Mouse (Mus musculus) ovary, adult 18-20 months (tissue): ENCODE results near the gene Clrn2.
"Not testable (repeated sequence)": the region's sequence is repeated elsewhere in the genome, so short reads cannot be mapped to it uniquely, and the experiment has no call there.

ENCODE experiments used
- DNase-seq: peaks from one replicate; pipeline ENCODE4 v3.0.0; 2022; ENCODE audit warnings: low spot score, mixed read lengths

Gene Clrn2

DNA sequence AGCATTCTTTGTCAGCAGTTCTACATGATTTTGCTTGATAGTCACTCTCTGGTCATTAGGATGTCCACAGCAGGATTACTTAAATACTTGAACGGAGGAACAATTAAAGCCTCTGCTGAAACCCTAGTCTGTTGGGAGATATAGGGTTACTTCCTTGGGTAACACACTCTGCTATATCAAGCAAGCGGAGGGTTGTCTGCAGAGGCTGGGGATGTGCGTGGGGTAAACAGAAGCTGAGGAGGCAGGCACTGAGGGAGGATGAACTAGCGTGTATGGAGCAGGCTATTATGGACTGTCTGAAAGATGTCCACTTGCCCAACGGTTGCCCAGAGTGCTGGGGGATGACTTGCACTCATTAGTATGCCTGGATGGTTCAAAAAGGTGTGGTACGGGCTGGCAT lies at the start of gene Clrn2:
TSS of gene Clrn2 (plus strand) at position 301 of the 400 bp plus-strand sequence.
- DNase-seq = no peak

DNA sequence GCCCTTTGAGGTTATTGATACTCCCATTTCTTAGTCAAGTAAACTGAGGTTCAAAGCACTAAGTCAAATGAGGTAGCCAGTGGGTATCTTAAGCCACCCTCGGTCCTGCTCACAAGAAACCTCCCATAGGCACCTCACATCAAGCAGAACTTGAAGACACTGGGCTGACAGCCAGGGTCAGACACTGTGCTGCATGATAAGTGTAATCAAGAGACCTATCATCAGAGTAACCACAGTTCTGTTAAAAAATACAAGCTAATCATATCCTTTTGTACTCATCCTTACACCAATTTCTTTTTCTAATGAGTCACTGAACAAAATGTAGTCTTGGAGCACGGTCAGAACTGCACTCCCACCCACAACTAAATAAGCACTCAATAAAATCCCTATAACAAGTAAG lies 47.4 kb upstream of the Clrn2 start:
- no peak for DNase-seq

DNA sequence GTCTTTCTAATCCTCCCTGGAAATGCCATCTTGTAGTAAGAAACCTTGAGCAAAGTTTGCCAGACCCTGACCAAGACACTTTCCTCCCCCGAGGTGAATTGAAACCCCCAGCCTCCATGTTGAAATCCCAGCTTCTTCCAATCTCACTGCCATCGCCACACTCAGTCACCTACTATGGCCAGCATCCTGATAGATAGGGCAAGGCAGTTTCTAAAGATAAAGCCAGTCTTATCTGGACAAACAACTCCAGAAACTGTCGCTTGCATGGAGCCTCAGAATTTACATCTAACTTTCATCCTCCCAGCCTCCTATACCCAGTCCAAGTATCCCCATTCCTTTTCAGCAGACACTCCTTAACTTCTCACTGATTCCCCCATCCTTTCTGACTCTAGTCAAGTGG lies 37.1 kb upstream of the Clrn2 start:
- no peak for DNase-seq

DNA sequence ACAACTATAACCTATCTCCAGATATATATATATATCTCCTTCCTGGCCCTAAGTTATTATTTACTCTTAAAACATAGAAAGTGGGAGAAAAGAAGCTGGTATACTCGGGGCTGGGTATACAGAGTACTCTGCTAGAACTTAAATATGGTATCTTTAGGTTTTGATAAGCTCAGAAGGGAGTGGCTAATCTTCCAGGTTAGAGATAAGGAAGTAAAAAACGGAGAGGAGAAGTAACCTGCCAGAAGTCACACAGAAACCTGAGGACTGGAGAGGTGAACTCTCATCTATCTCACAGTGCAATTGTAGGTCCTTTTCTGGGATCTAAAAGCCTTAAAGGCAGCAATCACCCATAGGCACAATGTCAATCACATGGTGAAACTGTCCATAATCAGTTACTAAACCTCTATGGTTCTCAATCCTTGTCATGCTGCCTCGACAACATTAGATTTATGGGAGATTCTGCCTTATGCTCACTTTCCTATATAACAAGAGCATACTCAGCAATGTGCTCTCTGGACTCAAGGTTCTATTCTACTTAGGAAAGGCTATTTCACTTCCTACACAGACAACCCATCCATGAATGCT lies 35.6 kb upstream of the Clrn2 start:
- no peak for DNase-seq

DNA sequence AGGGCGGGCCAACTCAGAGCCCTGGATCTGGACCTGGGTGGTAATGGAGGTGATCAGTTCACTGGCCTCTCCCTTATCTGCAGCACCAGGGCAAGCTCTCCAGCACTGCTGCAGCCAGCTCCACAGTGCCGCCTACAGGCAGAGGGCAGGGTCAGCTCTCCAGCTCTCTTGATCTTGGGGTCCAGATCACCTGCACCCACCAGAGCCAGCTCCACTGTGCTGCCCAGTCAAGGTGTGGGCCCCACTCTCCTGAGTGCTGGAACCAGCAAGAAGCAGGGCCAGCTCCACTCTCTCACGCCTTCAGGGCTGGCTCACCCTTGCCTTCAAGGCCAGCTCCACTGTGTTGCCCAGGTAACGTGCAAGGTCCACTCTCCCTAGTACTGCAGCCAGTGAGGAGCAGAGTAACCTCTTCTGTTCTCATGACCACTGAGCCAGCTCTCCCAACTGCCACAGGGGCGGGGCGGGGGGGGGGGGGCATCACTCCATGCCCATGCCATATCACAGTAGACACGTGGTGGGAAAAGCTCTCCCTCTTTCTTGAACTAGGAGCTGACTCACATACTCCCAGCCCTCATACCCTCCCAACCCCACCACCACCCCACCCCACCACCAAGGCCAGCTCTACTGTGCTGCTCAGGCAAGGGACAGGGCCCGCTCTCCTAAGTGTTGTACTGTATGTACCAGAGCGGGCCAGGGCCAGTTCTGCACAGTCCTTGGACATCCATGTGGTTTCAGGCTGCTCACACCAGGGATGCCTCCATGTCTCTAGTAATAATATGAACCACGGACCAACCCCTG lies 33.5 kb upstream of the Clrn2 start:
- no peak for DNase-seq

DNA sequence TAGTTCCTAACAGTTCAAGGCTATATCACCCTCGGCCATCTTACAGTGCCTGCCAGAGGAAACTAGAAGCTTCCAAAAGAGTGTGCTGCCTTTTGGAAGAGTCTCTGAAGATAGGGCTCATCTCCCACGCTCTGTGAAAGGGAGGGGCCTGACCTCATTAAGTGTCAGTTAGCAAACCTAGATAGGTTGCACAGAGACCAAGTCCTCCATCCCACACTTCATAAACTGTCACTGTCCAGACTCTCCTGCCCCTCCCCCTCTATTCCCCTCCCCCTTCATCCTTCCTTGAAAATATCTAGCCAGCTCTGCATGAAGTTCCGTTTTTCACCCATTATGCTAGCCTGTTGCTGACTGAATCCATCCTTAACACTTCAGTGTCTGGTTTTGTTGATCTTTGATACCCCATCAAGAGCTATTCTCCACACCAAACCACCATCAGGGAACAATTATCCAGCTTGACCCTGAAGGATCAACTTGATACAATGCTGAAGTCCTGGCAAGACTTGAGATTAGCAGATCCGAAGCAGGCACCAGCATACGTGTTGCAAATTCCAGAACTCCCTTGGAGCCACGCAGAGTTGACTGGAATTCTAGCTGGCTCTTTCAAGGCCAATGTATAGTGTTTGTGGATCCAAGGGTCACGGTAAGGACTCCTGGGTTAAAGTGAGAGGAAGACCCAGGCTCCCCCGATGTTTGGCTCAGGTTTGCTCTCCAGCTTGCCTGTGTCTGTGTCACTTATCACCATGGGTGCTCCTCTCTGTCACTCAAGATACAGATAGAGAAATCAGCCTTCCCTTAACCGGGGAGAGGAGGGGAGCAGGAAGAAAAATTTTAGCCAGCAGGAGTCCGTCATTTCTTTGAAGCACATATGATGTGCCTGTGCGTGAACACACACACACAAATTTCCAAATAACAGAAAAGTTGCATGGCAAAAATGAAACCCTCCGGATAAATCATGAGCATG lies 31.4 kb upstream of the Clrn2 start:
- no peak for DNase-seq

DNA sequence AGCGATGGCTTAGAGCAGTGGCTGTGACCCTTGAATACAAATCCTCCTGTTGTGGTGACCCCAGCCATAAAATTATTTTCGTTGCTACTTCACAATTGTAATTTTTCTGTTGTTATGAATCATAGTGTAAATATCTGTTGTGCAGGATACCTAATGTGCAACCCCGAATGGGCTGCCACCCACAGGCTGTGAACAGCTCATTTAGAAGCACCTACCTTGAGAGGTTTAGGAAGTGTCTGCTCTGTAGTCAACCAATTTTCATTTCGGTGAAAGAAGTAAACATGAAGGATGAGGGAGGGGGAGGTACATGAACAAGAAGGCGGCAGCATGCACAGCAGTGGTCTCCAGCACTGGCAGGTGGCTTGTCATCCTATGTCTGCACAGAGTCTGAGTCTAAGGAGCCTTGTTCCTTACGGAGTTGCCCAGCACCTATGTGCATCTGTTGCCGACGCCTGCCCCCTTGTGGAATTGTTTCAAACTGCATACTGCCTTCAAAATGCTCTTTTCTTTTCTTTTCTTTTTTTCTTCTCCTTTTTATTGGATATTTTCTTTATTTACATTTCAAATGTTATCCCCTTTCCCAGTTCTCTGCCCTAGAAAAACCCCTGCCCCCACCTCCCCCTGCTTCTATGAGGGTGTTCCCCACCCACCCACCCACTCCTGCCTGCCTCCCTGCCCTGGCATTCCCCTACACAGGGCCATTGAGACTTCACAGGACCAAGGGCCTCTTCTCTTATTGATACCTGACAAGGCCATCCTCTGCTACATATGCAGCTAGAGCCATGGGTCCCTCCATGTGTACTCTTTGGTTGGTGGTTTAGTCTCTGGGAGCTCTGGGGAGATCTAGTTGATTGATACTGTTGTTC lies 29.3 kb upstream of the Clrn2 start:
- DNase-seq = no peak

DNA sequence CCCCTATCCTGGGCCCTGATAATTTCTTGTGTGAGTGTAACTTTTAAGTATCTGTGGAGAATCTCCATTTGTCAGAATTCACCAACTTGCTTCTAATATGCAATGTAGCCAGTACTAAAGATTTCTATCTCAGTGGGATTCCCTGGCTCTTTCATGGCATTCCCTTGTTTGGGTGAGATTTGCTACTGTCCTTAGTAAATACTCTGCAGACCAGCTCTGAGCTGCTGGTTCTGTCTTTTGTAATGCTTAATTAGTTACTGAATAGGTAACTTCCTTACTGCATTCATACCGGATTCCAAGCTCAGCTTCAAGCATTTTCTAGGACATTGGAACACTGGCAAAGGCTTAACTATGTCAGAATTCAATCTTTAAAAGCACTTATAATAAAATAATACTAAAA lies 27.8 kb upstream of the Clrn2 start:
- DNase-seq = not testable (repeated sequence)

DNA sequence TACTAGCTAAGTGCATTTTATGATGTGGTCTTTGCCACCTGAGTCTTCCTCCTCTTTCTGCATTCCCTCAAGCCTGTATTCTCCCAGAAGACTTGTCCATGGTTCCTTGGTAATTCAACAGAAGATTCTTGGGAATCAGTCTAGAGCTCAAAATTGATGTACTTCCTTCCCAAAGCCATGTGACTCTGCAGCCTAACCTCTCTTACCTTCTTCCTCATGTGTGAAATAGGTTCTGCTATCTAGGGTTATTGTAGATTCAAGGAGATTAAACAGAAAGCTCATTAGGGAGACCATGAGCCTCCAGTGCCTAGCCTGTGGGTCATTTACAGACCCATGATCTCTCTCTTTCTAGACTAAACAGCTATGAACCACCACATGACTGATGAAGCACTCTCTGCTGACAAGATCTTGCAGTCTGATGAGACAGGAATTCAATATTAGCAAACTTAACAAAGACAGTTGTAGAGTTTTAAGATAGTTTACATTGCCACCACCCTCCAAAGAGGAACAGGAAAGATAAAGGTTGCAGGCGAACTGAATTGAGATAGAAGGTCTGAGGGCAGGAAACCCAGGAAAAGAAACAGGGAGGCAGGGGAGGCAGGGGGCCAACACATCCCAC lies 27.0 kb upstream of the Clrn2 start:
- no peak for DNase-seq

DNA sequence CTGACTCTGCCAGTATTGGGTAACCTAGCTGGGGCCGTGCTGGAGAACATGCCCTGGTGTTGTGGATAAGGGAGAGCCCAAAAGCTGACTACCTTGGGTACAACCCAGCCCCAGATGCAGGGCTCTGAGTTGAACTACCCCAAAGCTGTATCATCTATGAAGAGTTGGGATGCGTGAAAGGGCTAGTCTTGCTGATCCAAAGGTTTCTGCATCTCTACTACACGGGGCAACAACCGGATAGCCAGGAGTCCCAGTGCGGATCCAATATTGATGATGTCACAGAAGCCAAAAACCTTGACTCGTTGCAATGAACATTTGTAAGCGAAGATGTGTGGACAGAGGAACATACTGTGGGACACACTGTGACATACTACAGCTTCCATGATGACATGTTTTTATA lies 25.7 kb upstream of the Clrn2 start:
- no peak for DNase-seq

DNA sequence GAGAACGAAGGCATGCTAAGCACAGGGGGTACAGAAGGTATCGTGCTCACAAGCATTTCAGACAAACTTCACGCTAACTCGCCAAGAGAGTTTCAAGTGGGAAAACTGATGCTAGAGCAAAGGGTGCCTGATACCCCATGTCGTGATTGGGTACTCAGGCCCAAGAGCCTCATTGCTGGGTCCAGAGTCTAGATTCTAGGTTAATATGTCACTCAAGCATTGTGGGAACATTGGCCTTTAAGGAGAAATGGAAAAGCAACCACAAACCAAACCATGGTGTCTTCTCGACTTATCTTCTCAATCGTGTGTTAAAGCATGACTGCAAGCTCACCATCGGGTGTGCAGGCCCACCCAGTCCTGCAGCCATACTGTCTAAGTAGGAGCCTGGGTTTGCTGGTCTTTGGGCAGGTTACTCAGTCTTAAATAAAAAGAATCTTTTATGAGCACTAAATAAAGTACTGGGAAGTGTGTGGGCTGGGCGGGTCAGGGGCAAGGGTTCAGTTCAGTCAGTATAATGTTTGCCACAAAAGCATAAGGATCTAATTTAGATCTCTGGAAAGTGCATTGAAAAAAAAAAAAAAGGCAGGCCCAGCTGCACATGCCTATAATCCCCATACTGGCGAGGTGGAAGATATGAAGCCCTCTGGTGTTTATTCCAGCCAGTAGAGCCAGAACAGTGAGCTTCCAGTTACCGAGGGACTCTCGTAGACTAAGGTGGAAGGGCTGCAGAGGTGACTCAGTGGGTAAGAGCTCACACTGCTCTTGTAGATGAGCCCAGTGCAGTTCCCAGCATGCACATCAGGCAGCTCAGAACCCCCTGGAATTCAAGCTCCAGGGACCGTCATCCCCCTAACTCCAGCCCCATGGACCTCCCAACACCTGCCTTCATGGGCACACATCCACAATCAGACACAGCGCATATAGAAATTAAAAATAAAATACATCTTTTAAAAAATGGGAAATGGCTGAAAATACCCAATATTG lies 17.3 kb upstream of the Clrn2 start:
- no peak for DNase-seq

DNA sequence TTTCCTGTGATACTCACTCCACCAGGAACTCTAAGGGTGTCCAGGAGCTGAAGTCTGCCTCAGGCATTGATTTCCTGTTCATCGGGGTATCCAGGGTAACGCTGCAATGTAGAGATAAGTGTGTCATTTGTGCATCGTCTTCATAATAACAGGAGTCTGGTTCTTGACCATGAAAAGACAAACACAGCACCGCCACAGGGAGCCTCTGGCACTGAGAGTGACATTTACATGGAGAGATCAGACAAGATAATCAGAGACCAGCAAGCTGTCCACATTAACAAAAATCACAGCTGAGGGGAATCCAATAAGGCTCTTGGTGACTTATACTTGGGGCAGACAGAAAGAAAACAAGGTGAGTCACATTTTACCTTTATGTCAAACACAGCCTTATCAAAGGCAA lies 15.7 kb upstream of the Clrn2 start:
- no peak for DNase-seq

DNA sequence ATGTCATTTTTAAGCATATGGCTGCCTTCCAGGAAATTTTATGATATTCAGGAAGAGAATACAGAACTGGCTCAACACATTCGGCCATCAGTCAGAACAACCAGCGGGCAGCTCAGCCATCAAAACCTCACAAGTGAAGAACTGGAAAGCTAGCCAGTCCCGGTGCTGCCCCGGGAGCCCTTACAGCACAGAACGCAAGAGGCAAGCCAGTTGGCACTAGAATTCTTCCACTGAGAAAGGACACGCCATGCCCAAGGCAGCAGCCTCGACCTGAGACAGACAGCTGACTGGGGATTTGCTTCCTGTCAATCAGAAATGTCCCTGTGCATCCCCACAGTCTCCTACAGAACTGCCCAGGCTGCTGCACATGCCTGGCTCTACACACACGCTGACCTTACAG lies 15.2 kb upstream of the Clrn2 start:
- DNase-seq = no peak

DNA sequence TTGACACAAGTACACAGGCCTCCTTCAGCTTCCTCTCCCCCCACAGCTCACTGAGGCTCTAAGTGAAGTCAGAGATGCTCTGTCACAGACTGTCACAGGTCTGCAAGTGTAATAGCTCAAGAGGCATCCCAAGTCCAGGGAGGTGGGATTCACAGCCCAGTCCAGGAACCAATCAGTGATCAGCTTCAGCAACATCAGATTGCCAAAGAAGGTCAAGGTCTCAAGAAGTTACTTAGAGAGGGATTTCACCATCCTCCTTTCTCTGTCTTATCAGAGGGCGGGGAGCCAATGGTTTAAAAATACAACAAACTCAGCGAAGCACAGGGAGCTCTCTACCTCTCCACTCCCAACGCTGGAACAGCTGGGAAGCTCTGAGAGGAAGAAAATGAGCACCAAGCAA lies 12.4 kb upstream of the Clrn2 start:
- DNase-seq = peak; percentile 41

DNA sequence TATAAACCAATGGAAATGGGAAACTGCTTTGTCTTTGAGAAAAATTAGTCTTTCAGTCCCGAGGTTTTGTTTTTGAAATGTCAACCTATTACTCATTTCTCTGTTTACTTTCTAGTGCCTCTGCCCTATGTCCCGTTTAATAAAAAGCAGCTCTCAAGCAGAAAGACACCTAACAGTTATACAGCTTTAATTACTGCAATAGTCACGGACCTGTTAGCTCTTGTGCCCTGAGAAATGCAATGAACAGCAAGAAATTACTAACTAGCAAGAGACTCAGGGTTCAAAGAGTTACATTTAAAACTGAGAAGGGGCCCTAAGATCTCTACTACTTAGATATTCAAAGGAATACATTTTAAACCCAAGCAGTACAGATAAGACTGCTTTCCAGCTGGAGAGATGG lies 11.8 kb upstream of the Clrn2 start:
- DNase-seq = no peak

DNA sequence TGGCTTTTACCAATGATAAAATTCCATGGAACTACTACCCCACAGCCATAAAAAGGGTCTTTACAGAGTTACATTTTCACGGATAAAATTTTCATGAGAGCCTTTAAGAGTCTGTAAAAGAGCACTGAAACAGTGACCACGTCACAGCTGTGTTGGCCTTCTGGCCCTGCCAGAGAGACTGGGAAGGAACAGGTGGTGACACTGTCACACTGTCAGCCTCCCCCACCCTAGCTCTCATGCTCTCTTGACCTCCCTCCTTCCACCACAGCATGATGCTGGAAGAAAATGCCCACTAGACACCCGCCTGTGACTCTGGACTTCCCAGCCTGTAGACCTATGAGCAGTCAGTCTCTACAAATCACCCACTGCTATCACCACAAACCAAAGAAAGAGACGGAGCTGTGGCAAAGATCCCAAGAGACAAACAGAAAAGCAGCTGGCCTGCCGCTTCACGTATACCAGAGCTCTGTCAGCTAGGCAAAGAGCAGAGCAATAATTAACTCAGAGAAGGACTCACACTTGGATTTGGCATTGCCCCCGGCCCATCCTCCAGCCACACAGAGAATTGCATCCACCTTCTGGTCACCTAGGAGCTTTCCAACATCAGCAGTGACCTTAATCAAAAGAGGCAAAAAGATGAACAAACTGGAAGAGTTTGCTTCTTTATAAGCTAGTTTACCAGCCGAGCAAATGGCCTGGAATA lies 9.3 kb upstream of the Clrn2 start:
- DNase-seq = no peak

DNA sequence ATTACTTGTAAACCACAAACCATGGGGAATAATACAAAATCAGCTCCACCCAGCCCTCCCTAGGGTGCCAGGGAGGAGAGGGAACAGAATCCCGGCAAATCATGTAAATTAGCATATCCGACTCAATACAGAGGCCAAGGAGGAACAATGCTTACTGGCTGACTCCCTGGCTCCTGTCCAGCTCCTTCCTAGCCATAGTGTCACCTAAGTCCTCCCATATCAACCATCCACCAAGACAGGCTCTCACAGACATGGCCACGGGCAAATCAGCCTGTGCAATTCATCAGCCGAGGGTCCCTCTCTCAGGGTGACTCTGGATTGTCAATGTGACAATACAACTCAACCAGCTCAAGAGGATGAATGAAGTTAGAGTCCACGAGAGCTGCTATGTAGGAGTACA lies 4.9 kb upstream of the Clrn2 start:
- no peak for DNase-seq

DNA sequence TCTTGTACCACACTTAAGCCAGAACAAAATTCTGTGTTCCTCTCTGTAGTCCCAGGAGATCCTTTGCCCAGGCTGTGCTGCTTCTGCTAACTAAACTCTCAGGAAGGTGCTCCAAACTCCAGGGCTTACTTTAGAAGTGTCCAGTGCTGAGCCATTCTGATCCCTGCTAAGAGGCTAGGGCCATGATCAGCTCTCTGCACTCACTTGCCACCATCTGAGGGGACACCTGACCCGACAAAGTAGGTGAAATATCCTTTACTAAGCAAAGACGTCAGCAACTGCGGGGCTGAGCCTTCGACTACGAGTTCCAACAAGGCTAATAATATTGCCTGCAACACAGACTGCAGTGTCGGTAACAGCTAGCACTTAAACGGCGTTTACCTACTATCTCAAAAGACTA lies 4.3 kb upstream of the Clrn2 start:
- DNase-seq = no peak
